Mouse (Mus musculus): Measurements from ENCODE around the gene Ripor2.

Gene Ripor2

GRCm38 (mm10) chr13:24581833-24582232 is at the start of gene Ripor2:
Gene Ripor2, plus strand, starts transcription at chr13:24582189.
- DNase-seq = no peak

GRCm38 (mm10) chr13:24536531-24537167 is 45.3 kb upstream of the Ripor2 start:
- no peak for DNase-seq

- DNase-seq = no peak
These were observed 44.0 kb upstream of the Ripor2 start for GRCm38 (mm10) chr13:24538012-24538411.

DNA sequence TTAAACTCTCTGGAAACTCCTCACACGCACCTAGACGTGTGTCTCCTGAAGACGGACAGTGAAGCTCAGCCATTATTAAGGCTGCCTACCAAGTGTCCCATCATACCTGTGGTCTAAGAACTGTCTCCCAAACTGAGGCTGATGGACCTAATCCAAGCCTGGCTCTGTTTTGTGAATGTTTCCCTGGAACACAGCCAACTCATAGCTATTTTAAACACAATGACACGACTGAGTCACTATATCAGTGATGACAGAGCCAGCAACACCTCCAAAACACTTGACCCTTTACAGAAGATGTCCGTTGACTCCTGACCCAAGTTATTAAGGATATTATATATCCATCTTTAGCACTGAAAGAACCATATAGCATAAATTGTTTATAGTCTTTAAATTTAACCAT is 43.0 kb upstream of the Ripor2 start:
- no peak for DNase-seq

DNA sequence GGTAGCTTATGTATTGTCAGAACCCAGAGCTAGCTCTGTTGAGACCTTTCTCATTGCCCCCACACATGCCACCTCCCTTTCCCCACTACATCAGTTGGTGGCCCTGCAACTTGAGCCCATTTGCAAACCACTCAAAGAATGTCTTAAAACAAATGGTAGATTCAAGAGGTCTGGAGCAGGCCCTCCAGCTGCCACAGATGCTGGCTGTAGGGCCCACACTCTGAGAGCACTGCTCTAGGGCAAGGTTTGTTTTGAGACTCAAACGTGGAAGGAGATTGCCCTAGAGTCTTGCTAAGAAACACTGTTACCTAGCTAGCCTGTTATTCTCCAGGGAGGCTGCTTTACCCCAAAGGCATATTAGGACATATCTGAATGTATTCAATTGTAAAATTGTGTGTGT is 36.3 kb upstream of the Ripor2 start:
- no peak for DNase-seq

DNA sequence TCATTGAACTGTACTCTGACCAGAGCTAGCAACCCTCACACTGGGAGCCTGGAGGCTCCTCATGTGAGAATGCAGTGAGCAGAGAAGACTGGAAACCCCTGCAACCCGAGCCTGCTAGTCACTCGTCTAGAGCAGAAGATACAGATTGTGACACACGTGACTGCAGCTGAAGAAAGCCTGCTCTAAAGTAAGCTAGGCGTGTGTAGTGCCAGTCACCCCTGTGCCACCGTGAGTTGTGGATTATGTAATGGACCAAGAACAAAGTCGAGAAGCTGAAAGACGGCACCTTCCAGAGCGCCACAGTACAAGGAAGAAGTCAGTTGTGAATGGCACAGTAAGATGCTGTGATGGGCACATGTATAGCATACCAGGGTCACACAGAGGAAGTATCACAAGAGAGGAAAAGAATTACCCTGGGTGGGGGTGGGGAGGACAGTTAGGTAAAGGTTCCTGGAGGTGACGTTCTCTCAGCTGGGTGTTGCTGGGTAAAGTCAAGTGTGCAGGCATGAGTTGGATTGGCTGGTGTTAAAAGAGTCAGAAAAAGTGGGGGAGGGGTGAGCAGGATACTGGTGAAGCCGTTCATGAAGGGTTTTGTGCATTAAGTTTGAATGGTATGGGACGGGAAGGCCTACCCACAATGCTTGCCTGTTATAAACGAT is 35.1 kb upstream of the Ripor2 start:
- peak; percentile 50 for DNase-seq

- DNase-seq = no peak
These were observed 33.1 kb upstream of the Ripor2 start for GRCm38 (mm10) chr13:24548911-24549310.

DNA sequence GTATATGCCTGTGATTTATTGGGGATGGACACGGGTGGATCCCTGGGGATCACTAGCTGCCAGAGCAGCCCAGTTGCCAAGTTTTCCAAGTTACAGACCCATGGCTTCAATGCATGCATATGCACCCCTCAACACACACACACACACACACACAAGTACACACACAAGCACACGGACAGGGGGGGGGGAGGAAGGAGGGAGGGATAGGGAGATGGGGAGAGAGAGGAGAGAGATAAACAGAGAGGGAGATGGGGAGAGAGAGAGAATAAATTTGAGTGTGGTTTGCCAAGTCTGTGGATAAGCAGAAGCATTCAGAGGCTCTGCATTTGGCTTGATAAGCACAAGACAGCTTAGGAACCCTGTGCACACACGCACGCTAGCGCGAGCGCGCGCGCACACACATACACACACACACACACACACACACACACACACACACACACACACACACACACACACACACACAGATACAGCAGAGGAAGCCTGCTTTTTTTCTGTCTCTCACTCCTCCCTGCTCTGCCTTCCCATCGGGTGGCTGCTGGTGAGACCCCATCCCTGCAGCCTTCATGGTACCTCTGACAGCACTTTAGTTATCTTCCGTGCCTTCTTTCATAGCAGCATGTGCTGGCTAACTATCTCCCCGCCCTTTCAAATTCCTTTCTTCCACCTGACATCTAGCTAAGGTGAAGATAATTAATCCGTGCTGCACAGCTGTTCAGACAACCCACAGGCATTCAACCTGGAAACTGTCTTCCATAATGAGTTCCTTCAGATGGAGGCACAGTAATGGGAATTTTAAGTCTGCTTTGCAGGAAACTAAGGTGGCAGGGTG is 30.7 kb upstream of the Ripor2 start:
- DNase-seq = no peak

DNA sequence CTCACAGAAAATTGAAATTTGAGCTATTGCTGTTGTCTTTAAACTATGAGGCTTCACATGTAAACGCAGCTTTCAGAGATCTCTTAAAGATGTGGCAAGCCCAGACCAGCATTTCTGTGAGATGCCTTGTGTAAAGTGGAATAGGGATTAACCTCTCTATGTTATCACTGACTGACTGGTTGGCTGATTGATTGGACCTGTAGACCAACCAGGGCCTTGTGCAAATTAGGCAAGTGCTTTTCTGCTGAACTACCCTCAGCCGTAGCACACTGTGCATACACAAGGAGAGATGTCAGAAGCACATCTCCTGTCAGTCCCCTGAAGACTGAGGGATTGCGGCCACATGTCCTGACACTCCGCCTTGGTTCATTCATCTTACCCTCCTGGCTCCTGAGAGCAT is 29.9 kb upstream of the Ripor2 start:
- DNase-seq = no peak

DNA sequence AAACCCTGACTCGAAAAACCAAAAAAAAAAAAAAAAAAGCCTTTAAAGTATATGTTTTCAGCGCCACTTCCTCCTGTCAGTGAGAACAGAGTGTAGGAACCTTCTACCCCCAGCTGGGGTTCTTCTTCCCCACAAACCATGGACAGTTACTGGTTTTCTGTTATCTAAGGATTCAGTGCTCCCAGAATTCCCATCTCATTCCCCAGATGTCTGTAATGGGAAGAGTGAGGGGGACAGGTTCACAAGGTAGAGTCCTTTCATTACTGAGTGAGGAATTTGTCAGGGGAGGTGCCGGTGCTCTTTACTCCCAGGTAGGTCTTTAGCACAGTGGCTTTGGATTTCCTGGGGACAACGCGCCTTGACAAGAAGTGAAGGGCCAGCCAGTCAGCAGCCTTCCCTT is 20.6 kb upstream of the Ripor2 start:
- DNase-seq = no peak

DNA sequence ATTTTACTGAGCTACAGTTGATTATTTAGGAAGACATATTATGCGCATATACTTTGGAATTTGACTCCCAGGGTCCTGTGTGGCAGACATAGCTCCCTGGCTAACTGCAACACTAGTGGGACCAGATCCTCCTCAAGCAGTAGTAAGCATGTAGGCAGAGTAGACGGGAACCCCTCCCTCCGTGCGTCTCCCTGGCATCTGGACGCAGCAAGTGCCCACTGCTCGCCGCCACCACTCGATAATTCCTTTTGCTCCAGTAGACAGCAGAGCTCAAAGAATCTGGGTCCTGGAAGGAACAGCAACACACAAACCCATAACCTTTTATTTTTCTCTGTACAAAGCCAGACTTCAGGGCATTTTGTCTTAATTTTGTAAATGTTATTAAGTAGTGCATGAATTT is 17.3 kb upstream of the Ripor2 start:
- no peak for DNase-seq

GRCm38 (mm10) chr13:24565230-24565949 is 16.6 kb upstream of the Ripor2 start:
- DNase-seq = no peak

GRCm38 (mm10) chr13:24565950-24566320 is 16.1 kb upstream of the Ripor2 start:
- DNase-seq = no peak

DNA sequence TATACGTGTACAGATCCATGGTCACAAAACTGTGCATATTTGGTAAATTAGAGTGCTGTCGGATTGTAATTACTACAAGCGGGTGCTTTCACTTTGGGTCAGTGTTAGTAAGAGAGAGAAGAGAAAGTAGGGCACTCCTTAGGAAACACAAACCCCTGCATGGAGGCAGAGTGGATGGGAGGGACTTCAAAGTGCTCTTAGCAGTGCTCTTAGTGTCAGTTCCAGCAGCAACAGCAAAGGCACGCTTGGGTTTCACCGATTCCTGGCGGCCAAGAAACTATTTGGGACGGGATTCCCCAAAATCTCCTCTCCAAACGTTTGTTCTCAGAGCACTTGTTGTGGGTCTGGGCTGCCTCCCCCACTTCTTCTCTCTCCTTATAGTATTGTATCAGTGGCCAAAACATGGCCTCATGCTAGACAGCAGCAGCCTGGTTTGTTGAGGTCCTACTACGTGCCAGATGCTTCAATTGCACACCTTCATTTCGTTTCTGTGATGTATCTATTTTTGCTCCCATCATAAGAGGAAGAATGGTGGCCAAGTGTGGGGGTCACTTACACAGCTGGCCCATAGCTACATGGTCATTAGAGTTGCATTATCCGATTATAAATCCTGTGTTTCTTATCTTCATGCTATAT is 14.7 kb upstream of the Ripor2 start:
- no peak for DNase-seq

GRCm38 (mm10) chr13:24569066-24569465 is 12.9 kb upstream of the Ripor2 start:
- peak; percentile 41 for DNase-seq

GRCm38 (mm10) chr13:24570716-24571115 is 11.3 kb upstream of the Ripor2 start:
- no peak for DNase-seq

DNA sequence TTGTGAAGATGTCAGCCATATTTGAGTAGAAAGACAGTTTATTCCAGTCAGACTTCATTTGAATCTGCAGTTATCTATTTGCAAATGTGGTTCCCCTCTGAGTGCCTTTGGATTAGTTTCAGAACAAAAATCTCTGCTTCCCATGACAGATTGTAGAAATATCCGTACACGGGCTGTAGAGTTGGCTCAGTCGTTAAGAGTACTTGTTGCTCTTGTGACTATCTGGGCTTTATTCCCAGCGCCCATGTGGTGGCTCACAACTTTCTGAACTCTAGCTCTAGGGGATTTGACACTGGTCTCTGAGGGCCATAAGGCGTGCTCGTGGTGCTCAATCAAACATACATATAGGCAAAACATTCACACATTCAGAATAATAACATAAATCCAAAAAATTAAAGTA is 10.1 kb upstream of the Ripor2 start:
- DNase-seq = no peak

DNA sequence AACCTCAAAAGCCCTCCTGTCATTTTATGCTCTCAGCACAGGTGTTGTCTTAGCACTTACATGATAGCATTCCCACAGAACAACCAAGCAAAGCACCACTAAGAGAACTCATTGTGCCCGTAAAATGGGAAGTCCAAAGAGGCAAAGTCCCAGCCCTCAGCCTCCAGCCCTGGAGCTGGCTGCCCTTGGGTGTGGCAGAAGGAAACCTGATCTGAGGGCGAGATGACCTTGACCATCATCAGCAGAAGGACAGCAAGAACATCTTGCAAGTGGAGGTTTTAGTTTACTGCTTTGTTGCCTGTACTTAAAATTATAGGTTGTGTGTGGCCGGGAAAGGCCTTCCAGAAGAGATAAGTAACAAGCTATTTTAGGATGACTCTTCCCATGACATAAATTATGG is 6.9 kb upstream of the Ripor2 start:
- DNase-seq = no peak

DNA sequence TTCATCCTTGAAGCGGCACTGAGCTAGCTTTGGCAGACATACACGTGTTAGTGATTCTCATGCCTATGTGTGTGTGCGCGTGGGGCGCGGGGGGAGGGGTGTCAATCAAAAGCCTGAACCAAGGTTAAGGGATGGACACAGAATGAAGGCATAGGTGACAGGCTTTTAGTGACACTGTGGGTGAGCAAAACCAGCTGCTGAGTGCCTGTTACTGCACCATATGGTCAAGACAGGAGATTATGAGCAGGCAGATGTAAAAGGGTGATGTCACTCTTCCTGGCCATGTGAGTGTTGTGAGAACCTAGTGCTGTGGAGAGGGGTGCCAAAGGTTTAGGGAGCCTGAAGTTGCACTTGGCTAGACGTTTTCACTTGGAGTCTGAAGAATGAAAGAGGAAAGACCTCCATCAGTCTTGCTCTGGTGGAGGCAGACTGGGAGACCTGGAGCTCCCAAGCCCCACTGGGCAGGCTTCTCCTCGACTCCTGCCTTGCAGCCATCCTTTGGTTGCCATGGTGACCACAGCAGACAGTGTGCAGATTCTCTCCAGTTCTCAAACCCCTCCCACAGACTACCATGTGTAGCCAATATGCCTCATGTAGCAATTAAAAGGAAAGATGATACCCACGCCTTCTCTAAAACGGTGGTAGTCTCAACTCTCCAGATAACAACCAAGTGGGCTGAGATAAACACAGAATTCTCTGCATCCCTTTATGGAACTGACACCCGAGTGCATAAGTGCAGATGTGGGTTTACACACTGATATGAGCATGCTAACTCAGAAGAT is 5.5 kb upstream of the Ripor2 start:
- DNase-seq = no peak

GRCm38 (mm10) chr13:24578317-24578716 is 3.7 kb upstream of the Ripor2 start:
- no peak for DNase-seq

- no peak for DNase-seq
These were observed 1.2 kb upstream of the Ripor2 start for GRCm38 (mm10) chr13:24580759-24581158.

GRCm38 (mm10) chr13:24584403-24584802 is 2.4 kb downstream of the Ripor2 start:
- no peak for DNase-seq

All from thymus, postnatal 25 days (tissue).